Mouse (Mus musculus): ENCODE measurements around the gene Ispd.
"Not testable (repeated sequence)": the region's sequence is repeated elsewhere in the genome, so short reads cannot be mapped to it uniquely, and the experiment has no call there.

Gene Ispd

DNA sequence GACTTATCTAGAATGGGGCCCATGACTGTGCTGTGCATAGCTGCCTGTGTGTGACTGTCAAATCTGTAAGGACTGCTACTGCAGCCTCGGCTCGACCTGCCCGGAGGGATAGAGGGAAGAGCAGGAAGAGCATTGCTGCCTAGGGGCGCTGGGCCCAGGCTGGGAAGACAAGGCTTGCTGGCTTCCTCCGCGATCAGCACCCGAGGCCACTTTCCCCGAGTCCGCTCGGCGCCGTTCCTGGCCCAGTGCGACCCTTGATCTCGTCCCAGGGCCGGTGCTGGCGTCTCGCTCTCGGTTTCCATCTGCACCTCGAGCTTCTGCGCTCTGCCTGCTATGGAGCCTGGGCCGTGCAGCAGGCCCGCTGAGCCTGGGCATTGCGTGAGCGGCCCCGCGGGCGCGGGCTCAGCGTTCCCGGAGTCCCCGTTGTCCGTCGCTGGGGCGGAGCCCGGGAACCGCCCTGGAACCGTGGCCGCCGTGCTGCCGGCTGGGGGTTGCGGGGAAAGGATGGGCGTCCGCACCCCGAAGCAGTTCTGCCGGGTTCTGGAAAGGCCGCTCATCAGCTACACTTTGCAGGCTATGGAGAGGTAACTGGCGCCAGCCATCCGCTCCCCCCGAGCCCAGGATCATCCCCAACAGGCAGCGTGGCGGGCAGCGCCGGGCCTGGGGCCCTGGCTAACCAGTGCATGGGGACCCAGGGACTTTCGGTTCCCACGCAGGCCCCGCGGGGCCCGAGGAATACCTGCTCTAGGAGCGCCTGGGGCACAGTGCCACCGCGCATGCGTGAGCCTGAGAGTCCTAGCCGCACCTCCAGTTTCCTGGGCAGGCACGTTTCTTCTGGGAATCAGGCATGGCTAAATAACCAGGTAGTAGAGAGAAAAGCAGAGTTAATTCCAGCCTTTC, at the start of gene Ispd, which contains the start of gene D630036H23Rik:
Ispd (plus strand) TSS at position 10 of the 900 bp plus-strand sequence.
D630036H23Rik (minus strand) TSS at position 741 of the 900 bp plus-strand sequence.
- DNase-seq, result peak; percentile 89 to 93

DNA sequence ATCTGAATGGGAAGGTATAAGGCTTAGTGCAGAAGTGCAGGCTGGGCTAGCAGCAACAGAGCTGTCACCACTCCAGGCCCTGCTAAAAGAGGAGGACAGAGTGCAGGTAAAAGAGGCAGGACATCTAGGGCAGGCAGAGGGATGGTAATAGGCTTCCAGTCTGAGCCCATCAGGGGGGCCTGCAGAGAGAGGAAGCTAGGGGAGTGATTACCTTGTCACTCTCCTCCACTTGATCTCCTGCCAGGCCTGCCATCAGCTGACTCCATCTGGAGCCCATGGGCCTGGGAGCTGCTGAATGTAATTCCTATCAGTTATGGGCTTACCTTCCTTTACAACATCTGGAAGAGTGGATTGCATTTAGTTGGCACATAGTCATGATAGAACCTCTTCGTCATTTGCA, 48.6 kb upstream of the Ispd start:
- DNase-seq, result no peak

DNA sequence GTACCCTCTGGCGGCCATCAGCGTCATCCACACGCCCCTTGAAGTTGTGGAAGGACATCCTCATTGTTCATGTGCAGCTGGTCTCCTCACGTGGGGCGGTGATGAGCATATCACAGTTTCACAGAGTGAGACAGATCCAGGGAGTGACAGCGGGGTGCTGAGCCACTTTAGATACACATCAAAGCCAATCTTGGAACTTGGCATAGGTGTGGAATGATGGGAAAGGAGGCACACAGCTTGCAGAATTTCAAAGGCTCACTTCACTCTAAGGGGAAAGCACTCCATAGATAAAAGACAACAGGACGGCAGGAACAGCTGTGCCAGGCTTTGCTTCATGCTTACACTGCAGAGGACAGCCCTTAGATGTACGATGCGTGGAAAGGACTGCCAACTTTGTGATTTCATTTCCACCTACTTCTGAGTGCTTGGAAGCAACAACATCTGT, 47.4 kb upstream of the Ispd start:
- DNase-seq, result no peak

DNA sequence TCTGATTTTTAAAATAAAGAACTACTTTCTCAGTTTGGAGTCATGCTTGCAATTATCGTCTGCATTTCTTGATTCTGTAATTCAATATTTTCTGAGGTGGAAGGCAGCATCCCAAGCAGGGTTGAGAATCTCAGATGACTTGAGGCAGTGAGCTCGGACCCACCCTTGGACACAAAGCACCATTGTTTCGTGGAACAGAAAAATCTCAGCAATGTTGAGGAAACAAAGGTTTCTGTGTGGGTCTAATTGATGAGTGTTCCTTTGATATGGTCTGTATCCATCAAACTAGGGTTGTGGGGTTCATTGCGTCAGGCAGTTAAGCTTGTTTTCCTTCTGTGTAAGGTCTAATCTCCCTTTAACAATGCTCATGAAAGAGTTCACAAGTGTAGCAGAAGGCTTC, 37.1 kb upstream of the Ispd start:
- no peak for DNase-seq

DNA sequence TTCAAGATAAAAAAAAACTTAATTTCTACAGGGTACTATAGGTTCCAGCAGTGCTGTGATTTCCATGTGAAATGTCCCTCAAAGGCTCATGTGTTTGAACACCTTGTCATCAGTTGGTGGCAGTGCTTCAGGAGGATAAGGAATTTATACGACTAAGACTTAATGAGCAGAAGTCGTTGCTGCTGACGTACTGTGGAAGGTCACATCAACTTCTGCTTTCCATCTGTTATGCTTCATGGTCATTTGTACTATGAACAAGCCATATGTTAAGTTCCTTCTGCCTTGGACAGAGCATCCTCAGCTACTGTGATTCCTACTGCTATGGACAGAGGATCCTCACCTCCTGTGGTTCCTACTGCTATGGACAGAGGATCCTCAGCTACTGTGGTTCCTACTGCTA, 21.2 kb upstream of the Ispd start:
- no peak for DNase-seq

DNA sequence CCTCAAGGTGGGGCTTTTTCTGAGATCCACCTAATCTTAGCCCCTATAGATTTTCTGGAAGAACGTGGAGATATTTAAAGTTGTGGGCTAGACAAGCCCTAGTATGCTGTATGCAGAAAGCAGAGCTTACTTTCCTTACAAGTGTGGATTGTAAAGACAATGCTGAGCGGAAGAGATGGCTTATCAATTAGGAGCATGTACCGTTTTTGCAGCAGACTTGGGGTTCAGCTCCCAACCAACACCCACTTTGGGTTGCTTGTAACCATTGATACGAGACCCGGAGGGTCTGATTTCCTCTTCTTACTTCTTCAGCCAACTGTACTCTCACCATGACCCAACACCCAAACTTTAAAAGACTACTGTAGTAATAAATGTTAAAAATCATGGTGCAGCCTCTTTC, 20.6 kb upstream of the Ispd start:
- DNase-seq, result no peak

DNA sequence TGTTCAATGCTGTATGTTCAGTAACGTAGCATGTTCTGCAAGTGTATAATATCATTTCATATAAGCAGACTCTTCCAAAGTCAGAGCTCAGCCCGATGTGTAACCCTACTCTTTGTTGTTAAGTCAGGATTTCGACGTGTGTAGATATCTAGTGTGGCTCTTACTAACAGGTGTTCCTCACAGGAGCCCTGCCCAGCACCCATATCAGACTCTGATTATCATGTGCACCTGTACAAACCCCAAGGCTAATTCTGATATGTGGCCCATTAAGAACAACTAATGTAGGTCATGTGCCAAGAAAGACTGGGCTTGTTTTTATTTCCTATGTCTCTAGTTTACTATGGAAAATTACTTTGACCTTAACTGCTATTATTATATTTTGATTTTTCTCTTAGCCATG, 17.2 kb upstream of the Ispd start:
- no peak for DNase-seq

DNA sequence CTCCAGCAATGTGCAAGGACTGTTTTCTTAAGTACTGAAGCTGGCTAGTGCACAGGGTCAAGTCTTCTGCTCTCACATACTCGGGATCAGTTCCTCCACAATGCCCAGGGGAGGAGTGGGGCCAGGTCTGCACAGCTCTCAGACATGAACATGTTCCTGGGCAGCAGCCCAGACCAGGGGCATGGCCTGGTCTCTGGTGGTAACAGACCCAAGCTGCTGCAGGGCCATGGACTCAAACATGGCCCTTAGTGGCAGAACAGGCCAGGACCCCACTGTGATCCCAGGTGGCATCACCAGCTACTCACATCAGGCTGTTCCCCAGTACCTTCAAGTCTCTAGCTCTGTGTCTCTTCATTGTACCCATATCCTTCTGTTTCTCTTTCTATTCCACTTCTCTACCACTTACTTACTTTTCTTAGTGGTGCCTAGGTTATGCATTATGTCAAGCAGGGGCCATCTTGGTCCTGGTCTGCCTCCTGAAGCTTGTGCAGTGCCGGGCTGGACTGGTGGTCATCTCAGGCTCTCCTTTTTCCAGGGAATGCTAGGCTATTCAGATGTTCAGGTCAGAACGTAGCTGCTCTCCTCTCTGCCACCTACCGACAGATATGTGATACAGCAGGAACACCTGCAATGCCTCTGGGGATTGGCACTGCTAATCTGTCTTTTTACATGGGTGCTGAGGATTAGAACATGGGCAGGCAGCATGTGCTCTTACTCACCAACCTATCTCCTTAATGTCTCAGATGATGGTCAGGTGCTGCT, 7.8 kb upstream of the Ispd start:
- no peak for DNase-seq

DNA sequence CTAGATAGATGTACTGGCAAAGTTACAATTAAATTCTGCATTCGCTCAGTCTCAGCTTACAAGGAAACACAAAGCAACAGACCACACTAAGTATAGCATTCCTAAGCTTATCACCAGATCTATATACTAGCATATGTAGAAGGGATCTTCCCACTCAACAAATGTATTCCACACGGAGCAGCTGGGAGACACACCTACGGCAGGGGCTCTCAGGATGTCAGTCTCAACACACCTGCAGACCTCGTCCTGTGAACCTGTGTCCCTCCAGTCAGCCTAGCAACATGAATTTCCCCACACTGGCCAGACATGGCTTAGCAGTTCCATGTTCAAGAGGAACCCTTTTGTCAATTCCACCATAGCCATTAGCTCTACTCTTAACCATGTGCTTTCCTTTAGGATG, 4.9 kb upstream of the Ispd start:
- DNase-seq, result not testable (repeated sequence)

DNA sequence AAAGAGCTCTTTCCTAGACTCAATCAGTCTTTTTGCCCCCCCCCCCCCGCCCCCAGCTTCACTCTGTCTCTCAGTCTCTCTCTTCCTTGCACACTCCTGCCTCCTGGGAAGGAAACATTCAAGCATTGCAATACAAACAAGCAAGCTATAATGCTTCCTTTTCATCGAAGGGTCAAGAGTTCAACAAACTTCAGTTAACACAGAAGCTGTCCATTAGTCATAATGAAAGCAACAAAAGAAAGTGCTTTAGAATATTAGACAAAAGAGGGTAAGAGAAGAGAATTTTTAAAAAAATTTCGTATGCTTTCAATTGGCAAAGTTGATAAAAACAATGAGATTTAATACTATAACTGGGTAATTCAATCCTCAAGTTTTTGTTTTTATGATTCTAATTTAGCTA, 996 bp upstream of the Ispd start:
- no peak for DNase-seq

DNA sequence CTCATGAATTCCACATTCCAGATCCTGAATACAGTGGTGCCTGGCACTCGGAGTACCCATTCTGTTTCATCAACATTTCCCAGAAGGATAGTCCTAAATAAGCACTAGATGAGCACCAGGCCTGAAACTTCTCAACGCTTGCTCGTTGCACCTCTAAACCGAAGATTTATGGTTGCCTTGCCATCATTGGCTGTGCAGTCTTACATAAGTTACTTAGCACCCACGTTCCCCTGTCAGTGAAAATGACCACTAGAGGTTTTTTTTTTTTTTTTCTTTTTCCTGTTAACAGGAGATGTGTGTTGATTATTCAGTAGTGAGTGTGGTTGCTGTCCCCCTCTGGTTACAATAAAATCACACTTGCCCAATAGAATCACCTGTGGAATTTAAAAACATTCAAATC, 444 bp upstream of the Ispd start:
- DNase-seq, result no peak

DNA sequence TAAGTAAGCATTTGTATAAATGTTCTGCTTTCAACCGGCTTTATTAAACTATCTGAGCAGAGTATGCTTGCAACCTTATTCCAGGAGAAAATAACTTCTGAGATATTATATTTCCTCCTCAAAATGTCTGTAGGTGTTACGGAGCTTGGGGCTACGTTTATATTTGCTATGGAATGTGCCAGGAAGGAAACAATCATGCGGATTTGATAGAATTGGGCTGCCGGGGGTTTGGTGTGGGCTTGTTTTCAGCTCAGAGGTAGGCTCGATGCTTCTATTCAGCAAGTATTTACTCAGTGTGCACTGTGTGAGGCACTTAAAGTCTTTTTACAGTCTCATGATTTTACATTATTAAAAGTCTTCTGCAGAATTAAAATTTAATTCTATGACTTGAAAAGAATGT, 4.1 kb downstream of the Ispd start:
- no peak for DNase-seq

DNA sequence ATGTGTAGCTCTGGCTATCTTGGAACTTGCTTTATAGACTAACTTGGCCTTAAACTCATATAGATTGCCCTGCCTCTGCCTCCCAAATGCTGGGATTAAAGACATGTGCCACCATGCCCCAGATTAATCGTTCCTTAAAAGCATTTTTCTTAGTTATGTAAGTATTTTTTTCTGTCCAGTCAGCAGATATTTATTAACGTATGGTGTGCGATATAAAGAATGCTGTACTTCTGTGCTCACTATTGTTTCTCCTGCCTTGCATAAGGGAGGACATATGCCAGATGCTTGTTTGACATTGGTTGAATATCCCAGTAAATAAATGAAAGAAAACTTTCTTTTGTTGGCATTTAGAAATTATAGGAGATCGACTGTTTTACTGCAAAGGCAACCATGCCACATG, 5.7 kb downstream of the Ispd start:
- DNase-seq, result no peak

DNA sequence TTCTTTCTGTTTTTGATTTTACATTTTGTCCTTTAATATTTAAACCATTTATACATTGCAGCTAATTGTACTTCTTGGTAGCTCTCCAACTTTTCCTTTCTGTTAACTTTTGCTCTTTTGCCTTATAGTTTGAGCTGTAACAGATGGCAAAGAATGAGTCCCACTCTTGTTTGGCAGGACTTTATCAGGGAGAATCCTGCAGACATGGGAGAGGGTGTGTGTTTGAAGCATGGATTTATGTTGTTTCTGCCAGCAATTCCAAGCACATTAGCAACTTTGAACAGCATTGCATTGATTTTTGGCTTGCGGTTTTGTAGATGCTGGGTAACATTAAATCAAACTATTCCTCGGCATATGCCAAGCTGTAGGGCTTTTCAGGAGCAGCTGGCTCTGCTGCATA, 13.9 kb downstream of the Ispd start:
- no peak for DNase-seq

DNA sequence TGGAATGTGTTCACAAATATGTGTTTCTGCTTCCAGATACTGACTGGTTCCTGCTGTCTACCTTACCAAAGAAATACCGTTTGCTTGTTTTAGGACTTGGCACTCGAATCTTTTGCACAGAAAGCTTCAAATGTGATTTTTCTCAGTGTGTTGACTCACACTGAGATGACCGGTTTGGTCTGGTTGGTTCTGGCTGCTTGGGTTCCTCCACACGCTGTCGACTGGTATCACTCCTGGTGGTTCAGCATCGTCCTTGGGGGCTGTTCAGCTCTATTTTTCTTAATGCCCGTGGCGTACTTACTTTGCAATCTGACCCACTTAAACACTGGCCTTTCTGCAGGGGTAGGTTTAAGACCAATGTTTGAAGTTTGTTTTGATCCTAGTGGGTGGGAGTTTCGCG, 42.4 kb downstream of the Ispd start:
- DNase-seq, result no peak

DNA sequence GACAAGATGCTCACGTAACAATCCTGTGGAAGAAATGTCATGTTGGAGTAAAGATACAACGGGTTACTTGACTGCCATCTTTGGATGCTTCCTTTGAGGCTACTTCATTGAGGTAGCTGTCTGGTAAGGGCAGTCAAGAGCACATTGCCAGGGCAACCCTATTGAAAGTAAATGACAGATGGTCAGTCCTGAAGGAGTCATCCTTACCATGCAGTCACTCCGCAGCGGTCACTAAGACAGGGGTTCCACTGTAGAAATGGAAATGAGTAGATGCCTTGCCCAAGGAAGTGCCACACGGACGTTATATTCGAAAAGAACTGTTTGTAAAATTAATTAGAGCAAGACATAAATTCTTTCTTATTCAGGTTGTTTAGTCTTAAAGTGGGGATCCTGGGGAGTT, 44.0 kb downstream of the Ispd start:
- no peak for DNase-seq

DNA sequence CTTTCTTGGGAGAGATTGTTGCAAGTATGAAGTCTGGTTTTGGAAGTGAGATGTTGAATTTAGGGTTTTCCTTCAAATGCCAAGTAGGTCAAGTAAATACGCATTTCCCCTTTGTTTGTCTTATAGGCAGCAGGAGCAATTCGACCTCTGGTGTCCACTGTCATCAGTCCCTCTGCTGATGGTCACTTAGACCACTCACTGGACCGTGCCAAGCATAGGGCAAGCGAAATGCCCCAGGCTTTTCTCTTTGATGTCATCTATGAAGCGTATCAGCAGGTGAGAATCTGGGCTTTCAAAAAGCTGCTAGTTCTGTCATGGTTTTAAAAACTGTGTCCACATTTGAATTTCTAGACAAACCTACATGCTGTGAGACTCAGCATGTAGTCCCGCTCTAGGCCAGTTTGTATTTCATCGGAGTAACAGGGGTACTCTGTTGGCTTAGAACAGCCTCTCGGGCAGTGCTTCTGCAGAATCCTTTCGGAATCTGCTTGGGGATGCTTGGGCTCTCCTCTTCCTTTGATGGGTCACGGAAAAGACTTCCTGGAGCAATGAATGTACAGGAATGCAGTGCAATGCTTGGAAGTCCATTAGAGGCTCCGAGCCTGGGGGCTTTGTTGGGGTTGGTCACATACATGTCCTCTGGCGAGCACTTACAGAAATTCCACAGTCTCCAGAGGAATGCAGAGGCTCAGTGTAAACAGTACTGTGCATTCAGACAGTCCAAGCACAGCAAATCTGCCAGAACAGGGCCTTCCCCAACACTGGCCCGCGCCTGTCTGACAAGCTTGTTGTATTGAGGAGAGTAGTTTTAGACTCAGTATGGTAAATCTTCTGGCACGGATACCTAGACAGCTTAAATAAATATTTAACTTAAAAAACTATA, 45.2 kb downstream of the Ispd start:
- DNase-seq, result no peak

DNA sequence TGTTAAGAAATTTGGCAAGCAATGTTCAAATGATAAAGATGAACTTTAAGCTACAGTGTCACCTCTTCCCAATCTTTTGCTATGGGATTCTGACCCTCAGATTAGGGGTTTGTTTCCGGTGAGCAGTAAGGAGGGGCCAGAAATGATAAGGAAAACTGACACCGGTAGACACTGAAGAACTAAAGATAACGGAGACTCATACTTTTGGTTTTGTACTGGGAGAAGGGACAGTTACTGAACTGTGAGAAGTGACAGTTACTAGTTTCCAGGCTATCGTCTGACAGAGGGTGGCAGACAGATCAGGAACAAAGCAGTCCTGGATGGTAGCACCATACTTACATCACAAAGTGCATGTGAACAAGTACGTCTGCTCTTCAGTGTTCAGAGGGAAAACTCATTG, 55.7 kb downstream of the Ispd start:
- DNase-seq, result no peak

DNA sequence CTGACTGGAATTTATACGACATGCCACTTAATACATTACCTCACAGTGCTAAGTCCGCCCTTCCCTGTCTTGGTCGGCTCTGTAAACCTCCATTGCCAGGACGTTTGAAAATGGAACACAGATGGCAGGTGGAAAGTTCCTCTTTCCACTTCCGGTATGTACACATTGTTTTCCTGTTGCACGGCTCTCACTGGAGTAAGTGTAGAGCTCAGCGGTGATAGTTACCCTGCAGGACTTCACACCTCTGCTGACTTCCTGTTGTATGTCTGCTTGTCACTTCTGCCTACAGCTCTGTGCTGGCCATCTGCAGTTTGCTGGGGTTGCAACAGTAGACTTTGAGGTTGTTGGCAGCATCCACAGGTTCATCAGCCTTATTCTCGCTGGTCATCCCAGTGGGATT, 58.1 kb downstream of the Ispd start:
- DNase-seq, result no peak

DNA sequence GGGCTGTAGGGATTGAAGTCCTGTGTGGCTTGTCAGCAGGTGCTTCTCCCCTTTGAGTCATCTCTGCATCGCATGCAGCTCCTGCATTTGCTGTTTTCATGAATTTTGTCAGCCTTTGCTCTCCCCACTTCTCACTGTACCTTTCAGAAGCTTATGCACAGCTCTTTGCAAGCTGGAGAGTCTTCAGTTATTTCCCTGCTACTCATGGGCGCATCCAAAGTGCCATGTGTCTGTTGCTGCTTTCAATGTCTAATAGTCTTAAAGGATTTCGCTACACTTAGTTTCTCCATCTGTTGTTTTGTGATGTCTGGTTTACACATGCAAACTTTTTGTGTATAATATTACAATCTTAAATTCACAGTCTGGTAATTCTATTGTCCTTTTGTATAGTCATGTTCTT, 74.8 kb downstream of the Ispd start:
- no peak for DNase-seq

DNA sequence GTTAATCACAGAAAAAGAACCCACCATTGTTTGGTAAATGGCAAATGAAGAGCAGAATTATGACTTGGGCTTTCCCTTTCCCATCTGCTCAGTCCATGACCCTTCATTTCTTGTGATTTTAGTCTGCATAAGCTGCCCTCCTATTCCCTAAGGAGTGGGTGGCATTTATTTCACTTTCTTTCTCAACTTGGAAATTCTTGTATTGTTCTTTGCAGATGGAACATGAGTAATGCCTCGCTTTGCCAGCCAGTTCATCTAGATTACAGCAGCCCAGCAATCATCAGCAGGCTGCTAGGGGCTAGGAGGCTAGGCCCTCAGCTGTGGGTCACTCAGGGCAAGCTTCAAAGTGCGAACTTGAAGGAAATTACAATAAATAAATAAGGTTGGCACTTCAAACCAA, 76.5 kb downstream of the Ispd start:
- no peak for DNase-seq

DNA sequence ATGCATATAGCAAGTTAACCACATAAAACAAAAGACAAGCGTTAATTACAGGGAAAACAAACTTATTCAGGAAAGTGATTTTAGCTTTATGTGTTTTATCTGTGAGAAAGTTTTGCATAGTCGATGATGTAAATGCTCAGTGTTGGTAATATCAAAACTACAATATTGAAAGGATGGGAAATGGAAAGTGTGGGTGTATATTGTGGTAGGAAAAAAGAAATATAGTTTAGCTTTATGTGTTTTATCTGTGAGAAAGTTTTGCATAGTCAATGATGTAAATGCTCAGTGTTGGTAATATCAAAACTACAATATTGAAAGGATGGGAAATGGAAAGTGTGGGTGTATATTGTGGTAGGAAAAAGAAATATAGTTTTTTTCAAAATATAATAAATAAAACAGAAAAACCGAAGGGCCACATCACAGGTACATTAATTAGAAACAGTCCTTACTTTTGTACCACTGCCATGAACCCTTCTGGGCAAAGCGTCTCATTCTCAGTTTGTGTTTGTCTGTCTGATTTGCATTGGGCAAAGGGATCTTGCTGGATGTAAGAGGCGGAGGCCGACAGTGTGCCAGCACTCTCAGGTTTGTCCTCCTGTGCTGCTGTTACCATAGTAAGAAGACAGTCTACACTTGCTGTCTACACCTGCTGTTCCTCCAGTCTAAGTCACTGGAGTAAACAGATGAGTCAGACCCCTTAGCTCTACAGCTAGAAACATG, 87.2 kb downstream of the Ispd start:
- no peak for DNase-seq
